Comparison of ENCODE assay signal across 17 mouse cellular contexts in the genomic region with DNA sequence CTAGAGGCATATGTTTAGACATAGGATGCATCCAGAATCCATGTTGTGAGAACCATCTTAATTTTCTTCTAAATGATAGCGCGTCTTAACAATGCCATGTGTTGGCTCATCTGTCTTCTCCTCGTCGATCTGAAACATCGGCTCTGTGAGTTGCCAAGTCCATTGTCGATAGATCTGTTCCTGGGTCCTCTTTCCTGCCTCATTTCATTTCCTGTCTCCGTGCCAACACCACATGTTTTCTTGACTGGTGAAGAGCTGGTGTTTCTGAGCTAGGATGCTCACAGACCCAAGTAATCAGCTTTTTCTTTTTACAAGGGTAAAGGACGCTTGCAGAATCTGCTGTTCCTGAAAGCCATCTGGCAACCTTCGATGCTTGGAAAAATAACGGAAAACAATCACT.
DNase-seq lines count a peak whose midpoint lies in the region; ATAC-seq lines count a peak whose summit lies in the region.
"Had no signal": no experiment of that assay in that cellular context is flagged by ENCODE, and none has a peak within 500 bp of the region (broad histone marks: within the 10 kb centered on the region; RNA-seq: fewer than 3 reads in every experiment).

No protein-coding gene starts in this region.

- peak; percentile 75 for ATAC-seq in forebrain, embryonic 14.5 days
- ATAC-seq: intestine, embryonic 16.5 days had no signal

- no peak overlapping the region for H3K4me2 ChIP-seq in forebrain, embryonic 14.5 days (ENCODE audit: low read length)
- H3K4me2 ChIP-seq: hindbrain, embryonic 12.5 days; stomach, embryonic 15.5 days had no signal

- peak overlapping the region; percentile 39; the same call in 1 of the 2 replicates for H3K27ac ChIP-seq in forebrain, embryonic 14.5 days (ENCODE audit: low read depth, low read length)
- H3K27ac ChIP-seq in forebrain, embryonic 10.5 days = no peak overlapping the region
- H3K27ac ChIP-seq: hindbrain, embryonic 12.5 days; kidney, embryonic 15.5 days; midbrain, embryonic 10.5 days; stomach, embryonic 15.5 days had no signal

- peaks cover 16% of the 10 kb centered on the region for H3K4me1 ChIP-seq in forebrain, embryonic 14.5 days (ENCODE audit: control insufficient read depth, insufficient read depth, low read length)
- H3K4me1 ChIP-seq in forebrain, embryonic 10.5 days = peaks cover 39% of the 10 kb centered on the region
- H3K4me1 ChIP-seq: stomach, embryonic 15.5 days had no signal

- peak; percentile 83 for DNase-seq in forebrain, embryonic 14.5 days (ENCODE audit: low spot score)
- DNase-seq in forebrain, embryonic 10.5 days (ENCODE audit: extremely low spot score, low spot score) = no peak
- DNase-seq in right cerebral cortex, adult 18-20 months = peak; percentile 42
- DNase-seq in right cerebral cortex, postnatal 25 days = no peak
- peak; percentile 70 for DNase-seq in layer of hippocampus, adult 11-12 months (ENCODE audit: low spot score)
- DNase-seq in adrenal gland, adult (ENCODE audit: inconsistent age in 2 of 2, low spot score in 1 of 2) = no peak
- no peak for DNase-seq in ovary, postnatal 10 days (ENCODE audit: low spot score)
- DNase-seq: gastrocnemius, postnatal 10 days; lung, adult 18-20 months; lung, postnatal 4 days; spleen, adult 18-20 months; thymus, adult 2 months had no signal

- no peaks in the 10 kb centered on the region for H3K27me3 ChIP-seq in forebrain, embryonic 14.5 days (replicated peaks; ENCODE audit: control insufficient read depth, insufficient read depth, low read length)
- H3K27me3 ChIP-seq in forebrain, embryonic 10.5 days (ENCODE audit: poor library complexity, severe bottlenecking) = no peaks in the 10 kb centered on the region
- H3K27me3 ChIP-seq: hindbrain, embryonic 12.5 days; kidney, embryonic 15.5 days; stomach, embryonic 15.5 days had no signal

- no peak overlapping the region for H3K9ac ChIP-seq in forebrain, embryonic 14.5 days (ENCODE audit: low read length)
- H3K9ac ChIP-seq: hindbrain, embryonic 12.5 days; kidney, embryonic 15.5 days; stomach, embryonic 15.5 days had no signal

- H3K9me3 ChIP-seq in forebrain, embryonic 14.5 days (replicated peaks; ENCODE audit: control insufficient read depth, low read length) = no peaks in the 10 kb centered on the region
- H3K9me3 ChIP-seq in forebrain, embryonic 10.5 days = no peaks in the 10 kb centered on the region
- H3K9me3 ChIP-seq: hindbrain, embryonic 12.5 days; kidney, embryonic 15.5 days; midbrain, embryonic 10.5 days; stomach, embryonic 15.5 days had no signal

- H3K36me3 ChIP-seq in forebrain, embryonic 14.5 days (ENCODE audit: control insufficient read depth, insufficient read depth, low read length) = no peaks in the 10 kb centered on the region
- H3K36me3 ChIP-seq in forebrain, embryonic 10.5 days (replicated peaks) = no peaks in the 10 kb centered on the region
- H3K36me3 ChIP-seq: hindbrain, embryonic 12.5 days; kidney, embryonic 15.5 days; midbrain, embryonic 10.5 days; stomach, embryonic 15.5 days had no signal

- no peak overlapping the region for H3K4me3 ChIP-seq in forebrain, embryonic 14.5 days (ENCODE audit: low read depth, low read length)
- H3K4me3 ChIP-seq in forebrain, embryonic 10.5 days = no peak overlapping the region
- H3K4me3 ChIP-seq: hindbrain, embryonic 12.5 days; kidney, embryonic 15.5 days; midbrain, embryonic 10.5 days; stomach, embryonic 15.5 days had no signal

- WGBS in forebrain, embryonic 14.5 days = 45% methylated on average over 10 of the region's 10 CpGs
- 90% methylated on average over 10 of the region's 10 CpGs for WGBS in forebrain, embryonic 10.5 days

Comparison
In these comparisons a context has a peak if more than half of its experiments do, and no peak if none do; other contexts are left out.
1. DNase-seq: peak in forebrain, embryonic 14.5 days (single experiment), right cerebral cortex, adult 18-20 months (single experiment) and layer of hippocampus, adult 11-12 months (single experiment); none in forebrain, embryonic 10.5 days (single experiment), right cerebral cortex, postnatal 25 days (single experiment), adrenal gland, adult (0 of 2) and ovary, postnatal 10 days (single experiment).